In the genomic region with DNA sequence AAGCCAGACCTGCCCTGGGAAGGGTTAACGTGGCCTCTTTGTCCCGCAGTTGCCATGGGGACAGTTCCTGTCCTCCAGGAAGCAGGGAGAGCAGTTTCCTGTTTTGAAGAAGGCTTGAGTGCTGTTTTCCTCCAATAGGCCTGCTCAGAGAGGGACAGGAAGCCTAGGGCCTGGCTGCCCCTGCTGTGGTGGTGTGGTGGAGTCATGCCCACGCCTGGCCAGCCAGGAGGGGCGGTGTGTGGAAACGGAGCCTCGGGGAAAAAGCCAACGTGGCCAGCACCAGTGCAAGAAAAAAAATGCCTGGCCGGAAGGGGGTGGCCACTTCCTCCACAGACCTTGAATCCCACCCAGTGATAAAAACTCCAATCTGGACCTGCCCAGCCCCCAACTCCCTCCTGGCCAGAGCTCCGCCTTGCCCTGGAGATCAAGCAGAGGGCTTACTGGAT, we compare ENCODE assay signal across 8 mouse cellular contexts. TPM values are rescaled to one million over a fixed set of nuclear protein-coding genes. Genes with fewer than 3 reads are reported as not detected.
A peak's percentile ranks its signal among the peaks of the same experiment; 100 is the strongest.
DNase-seq lines count a peak whose midpoint lies in the region; ATAC-seq lines count a peak whose summit lies in the region.

No protein-coding gene starts in this region.

- H3K27ac ChIP-seq in embryonic facial prominence, embryonic 10.5 days (replicated peaks), result peak overlapping the region; percentile 80
- H3K27ac ChIP-seq in limb, embryonic 10.5 days, result peak overlapping the region; percentile 81

- no peaks in the 10 kb centered on the region for H3K9me3 ChIP-seq in embryonic facial prominence, embryonic 10.5 days
- no peaks in the 10 kb centered on the region for H3K9me3 ChIP-seq in limb, embryonic 10.5 days (replicated peaks)

- H3K36me3 ChIP-seq in embryonic facial prominence, embryonic 10.5 days (replicated peaks), result no peaks in the 10 kb centered on the region
- no peaks in the 10 kb centered on the region for H3K36me3 ChIP-seq in limb, embryonic 10.5 days

- H3K4me3 ChIP-seq in embryonic facial prominence, embryonic 10.5 days, result no peak overlapping the region
- no peak overlapping the region for H3K4me3 ChIP-seq in limb, embryonic 10.5 days

- intact Hi-C loops in heart, postnatal 10 days (cut with DNase I), result no loop called here

- H3K4me1 ChIP-seq in embryonic facial prominence, embryonic 10.5 days, result peaks cover 15% of the 10 kb centered on the region
- peaks cover 33% of the 10 kb centered on the region for H3K4me1 ChIP-seq in limb, embryonic 10.5 days

- ATAC-seq in megakaryocyte-erythroid progenitor cell, adult 5-6 weeks (replicated peaks; ENCODE audit: low FRiP score, low TSS enrichment, poor library complexity, severe bottlenecking), result 0 out of 2 replicates have a peak, but pooled peaks have one; percentile 18

- peak; percentile 17 to 23 for DNase-seq in frontal cortex, postnatal 10 days (ENCODE audit: low spot score in 2 of 2)
- DNase-seq in frontal cortex, postnatal 25 days (ENCODE audit: low spot score in 2 of 2), result no peak
- DNase-seq in embryonic facial prominence, embryonic 10.5 days (ENCODE audit: low spot score), result peak; percentile 61
- peak; percentile 77 to 80 for DNase-seq in heart, postnatal 10 days
- DNase-seq in limb, embryonic 10.5 days (ENCODE audit: low spot score), result peak; percentile 58
- DNase-seq in adipocyte (ENCODE audit: low spot score), result no peak
- no peak for DNase-seq in left cerebral cortex, adult 11 months (ENCODE audit: low spot score)

- H3K27me3 ChIP-seq in embryonic facial prominence, embryonic 10.5 days (replicated peaks; ENCODE audit: low read depth, poor library complexity, severe bottlenecking), result peaks cover 10% of the 10 kb centered on the region
- H3K27me3 ChIP-seq in limb, embryonic 10.5 days (ENCODE audit: low read depth, poor library complexity, severe bottlenecking), result peaks cover 20% of the 10 kb centered on the region

- 42% methylated on average over 9 of the region's 9 CpGs for WGBS in embryonic facial prominence, embryonic 10.5 days
- WGBS in limb, embryonic 10.5 days, result 41% methylated on average over 9 of the region's 9 CpGs

RNA-seq across cellular contexts. Expression of gene Fgd5, which starts 6.5 kb away (rescaled TPM):
- polyA plus RNA-seq in embryonic facial prominence, embryonic 10.5 days (2016; fragmentation: Nextera tagmentation; extraction: Ambion mirVana), result 6.2 and 7.1 TPM in 2 replicates
- 10 to 100 TPM; 34.1 to 38.2 TPM for total RNA-seq in heart, postnatal 10 days (2021)
- 7.0 and 8.0 TPM in 2 replicates for polyA plus RNA-seq in limb, embryonic 10.5 days (2016; fragmentation: Nextera tagmentation; extraction: Ambion mirVana)
- not detected in 2 replicates for total RNA-seq in megakaryocyte-erythroid progenitor cell, adult 5-6 weeks (2014; fragmentation: Nextera tagmentation)
- total RNA-seq in megakaryocyte-erythroid progenitor cell, adult 5-6 weeks (2017), result 0.34 TPM in 1 of 2 replicates, not detected in the other

Comparison
In these comparisons a context has a peak if more than half of its experiments do, and no peak if none do; other contexts are left out.
1. DNase-seq: peak in frontal cortex, postnatal 10 days (2 of 2), embryonic facial prominence, embryonic 10.5 days (single experiment), heart, postnatal 10 days (2 of 2) and limb, embryonic 10.5 days (single experiment); none in frontal cortex, postnatal 25 days (0 of 2), adipocyte (single experiment) and left cerebral cortex, adult 11 months (single experiment).
2. RNA of gene Fgd5, which starts 6.5 kb away (total RNA-seq): 34.1 to 38.2 TPM in heart, postnatal 10 days; 0.34 TPM in megakaryocyte-erythroid progenitor cell, adult 5-6 weeks; every median in the first group is over 10 times any median in the second.